Mouse (Mus musculus) monocyte, adult 2 months (primary cell): ENCODE measurements around the gene Mrps6.

Experiments
- DNase-seq, 2 experiments: peaks; one replicate each; pipeline ENCODE4 v3.0.0; 2022; ENCODE audit warnings: low spot score in 2 of 2, low read depth in 1 of 2

The Mrps6 gene

DNA sequence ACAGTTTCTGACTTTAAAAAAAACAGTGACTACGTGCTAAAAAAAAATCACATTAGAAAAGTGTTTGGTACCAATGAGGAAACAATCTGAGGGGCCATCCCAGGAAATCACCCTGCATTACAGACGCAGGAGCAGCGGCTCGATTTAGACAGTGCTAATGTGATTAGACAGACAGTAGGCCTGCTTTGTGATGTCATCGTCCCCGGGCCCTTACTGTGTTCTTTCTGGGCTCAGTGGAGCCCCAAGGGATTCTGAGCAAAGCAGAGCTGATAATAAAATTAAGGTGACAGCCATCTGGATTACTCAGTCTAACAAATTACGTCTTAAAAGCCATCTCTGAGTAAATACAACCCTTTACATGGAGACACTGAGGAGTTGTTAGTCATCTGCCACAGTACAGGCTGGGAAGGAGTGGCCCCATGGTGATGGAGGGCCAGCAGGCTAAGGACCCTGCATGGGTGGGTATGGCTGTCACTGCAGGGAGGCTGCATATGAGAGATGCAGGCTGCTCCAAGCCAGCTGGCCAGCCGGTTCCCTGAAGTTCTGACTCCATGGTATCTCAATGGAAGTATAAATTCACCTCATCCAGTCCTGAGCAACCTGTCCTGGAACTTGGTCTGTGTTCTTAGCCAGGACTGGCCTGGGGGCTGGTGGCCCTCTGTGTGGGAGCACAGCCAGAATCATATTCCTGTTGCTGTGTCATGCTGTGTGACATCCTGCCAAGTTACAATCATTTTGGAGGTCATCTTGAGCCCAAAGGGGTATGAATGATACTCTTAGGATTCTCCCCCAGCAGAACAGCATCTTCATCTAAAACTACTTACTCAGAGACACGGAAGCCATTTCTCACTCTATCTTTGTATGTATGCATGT is 59.5 kb downstream of the Mrps6 start:
- no peak for DNase-seq

DNA sequence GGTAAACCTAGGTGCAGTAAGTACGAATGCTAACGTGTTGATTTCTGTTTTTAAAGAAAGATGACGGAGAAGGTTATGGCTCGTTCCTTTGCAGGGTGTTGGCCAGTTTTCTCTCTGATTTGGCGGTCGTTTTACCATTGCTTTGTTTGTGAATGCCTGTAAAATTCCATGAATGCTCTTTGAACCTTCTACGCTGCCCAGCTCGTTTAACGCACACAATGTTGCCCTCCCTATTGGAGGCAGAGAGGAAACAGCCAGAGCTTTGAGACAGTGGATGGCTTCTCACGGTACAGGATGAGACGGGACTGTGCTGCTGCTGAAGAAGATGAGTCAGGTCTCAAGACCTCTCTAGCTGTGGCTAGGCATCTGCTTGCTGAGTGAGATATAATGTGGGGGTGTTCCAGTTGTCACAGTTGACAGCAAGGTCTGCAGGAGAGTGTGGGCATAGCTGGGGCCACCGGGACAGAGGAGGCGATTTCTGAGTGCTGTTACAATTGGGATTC is 61.0 kb downstream of the Mrps6 start:
- DNase-seq = no peak

DNA sequence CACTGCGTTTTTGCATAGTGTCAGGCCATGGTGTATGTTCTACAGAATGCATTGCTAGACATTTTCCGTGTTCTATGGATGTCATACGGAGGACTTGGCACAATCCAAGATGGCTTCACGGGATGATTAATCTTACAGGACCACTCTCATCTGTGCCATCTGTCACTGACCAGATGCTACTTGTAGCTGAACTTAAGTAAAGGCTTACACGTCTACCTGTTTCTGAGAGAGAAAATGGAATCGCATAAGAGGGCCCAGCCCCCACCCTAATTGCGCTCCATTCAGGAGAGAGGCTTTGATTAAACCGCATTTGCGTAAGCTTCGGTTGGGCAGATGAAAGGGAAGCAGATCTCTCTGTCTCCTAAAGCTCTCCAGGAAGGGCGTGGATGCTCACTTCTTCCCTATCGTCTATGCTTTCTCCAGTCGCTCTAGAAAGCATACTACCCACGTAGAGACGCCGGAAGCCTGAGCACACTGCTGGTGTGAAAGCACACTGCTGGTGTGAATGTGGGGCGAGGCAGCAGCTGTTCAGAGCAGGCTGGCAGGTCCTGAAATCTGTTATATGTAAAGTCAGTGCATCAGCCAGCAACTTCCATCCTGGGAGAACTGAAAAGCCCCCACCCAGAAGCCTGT is 62.9 kb downstream of the Mrps6 start:
- DNase-seq = no peak

DNA sequence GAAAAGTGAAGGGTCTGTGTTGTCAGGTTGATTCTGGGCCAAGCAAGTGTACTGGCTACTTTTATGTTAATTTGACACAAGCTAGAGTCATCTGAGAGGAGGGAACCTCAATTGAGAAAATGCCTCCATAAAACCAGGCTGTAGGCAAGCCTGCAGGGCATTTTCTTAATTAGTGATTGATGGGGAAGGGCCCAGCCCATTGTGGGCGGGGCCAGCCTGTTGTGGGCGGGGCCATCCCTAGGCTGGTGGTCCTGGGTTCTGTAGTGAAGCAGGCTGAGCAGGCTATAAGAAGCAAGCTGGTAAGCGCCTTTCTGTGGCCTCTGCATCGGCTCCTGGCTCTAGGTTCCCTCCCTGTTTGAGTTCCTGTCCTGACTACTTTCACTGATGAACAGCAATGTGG is 69.2 kb downstream of the Mrps6 start:
- DNase-seq = no peak

DNA sequence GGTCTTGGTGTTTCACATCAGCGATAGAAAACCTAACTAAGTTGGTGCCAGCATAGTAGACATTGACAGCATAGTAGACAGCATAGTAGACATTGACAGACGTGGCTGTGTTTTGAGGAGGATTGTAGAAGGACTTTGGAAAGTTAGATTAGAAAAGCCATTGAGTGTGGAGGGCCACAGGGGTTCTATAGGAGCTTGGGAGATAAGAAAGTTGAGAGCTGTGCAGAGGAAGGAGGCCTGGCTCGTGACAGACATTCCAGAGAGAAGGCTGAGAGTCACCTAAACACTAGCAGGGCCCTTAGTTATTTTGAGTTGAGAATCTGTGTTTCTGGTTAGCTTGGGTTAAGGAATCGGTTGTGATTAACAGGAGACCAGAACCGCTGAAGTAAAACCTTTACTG is 69.6 kb downstream of the Mrps6 start:
- no peak for DNase-seq

DNA sequence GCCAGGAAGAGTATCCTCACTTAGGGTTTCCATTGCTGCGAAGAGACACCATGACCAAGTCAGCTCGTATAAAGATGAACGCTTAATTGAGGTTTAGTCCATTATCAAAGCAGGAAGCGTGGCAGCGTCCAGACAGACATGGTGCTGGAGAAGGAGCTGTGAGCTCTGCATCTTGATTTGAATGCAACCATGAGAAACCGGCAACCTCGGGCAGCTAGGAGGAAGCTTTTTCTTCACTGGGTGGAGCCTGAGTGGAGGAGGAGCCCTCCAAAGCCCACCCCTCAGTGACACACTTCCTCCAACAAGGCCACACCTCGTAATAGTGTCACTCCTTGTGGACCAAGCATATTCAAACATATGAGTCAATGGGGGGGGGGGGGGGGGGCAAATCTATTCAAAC is 71.8 kb downstream of the Mrps6 start:
- no peak for DNase-seq

DNA sequence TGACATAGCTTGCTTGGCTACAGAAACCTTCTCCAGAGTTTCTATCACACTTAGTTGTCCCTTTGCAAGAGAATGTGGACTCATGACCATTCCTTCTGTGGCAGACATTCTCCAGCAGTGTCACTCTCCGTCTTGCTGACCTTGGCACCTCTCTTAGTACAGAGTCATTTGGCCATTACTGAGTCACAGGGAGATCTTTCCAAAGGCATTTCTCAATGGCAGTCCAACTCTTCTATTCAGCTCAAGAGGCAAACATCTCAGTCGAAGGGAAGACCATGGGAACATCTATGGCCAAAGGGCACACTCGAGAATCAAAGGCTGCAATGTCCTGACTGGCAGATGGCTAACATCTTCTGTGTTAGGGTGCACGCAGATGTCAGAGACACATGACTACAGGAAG is 74.4 kb downstream of the Mrps6 start:
- no peak for DNase-seq

DNA sequence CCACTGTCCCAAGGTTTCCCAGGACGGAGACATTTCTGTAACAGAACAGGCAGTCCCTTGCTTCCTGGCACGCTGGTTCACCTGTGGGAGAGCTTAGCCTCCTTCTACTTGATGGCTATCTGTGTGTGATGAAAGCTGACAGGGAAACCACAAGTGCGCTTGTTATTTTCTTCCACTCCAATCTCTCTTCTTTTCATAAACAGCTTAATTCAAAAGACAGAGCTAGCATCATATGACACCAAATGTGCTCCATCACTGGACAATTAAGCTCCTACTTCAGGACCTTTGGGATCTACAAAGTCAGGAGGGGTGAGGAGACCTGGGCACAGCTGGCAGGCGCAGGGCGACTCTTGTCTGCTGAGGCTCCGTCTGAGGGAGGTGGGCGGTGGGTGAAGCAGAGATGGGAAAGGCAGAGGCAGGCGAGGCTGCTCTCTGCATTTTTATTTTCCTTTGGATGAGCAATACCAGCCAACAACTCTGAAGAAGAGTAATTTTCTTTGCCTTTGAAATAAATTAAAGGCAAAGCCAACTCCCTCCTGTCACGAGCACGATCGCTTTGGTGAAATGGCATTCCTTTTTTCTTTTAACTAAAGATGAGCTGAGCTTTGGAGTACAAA is 76.2 kb downstream of the Mrps6 start:
- no peak for DNase-seq

DNA sequence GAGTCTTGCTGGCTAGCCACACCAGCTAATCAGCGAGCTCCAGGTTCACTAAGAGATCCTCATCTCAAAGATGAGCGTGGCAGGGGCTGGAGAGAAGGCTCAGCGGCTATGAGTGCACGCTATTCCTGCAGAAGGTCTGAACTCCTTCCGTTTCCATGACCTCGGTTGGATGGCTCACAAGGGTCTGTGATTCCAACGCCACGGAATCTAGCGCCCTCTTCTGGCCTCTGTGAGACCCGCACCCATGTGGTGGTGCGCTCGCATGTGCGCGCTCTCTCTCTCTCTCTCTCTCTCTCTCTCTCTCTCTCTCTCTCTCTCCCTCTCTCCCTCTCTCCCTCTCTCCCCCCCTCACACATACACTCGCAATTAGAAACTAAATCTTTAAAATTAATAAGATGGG is 78.2 kb downstream of the Mrps6 start:
- no peak for DNase-seq

DNA sequence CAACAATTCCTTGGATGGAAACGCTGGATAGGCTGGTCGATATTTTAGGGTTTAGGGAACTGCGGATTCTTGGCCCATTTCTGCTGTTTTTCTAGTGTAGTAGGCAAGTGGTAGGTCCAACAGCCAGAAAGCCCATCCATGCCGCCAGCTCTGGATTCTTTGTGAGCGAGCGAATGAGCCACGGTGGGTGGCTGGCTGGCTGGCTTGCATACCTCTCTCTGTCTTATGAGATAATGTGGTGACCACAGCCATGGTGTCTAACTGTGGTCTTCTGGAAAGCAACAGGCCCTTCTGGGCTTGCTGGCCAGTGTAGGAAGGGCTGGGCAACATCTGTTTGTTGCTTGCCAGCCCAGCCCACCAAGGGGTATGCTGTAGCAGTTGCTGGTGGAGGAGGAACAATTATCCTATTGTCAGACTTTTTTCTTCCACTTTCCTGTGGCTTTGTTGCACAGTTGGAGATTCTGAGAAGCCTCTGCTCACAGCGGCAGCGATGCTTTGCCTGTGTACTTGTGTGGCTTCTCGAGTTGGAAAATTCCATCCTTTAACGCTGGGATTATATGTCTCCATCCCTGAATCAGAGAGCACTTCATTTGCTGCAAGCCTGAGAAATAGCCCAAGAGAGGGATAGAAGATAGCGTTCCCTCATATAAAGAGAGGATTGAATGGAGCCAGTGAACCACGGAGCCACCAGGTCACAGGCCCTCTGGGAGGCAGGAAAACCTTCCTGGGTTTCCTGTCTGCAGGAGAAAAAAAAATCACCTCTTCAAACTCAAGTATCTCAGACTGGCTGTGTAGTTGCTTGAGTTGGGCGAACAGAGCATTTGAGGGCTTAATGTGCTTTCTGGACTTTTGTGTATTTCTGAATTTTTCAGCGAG is 81.6 kb downstream of the Mrps6 start:
- no peak for DNase-seq

DNA sequence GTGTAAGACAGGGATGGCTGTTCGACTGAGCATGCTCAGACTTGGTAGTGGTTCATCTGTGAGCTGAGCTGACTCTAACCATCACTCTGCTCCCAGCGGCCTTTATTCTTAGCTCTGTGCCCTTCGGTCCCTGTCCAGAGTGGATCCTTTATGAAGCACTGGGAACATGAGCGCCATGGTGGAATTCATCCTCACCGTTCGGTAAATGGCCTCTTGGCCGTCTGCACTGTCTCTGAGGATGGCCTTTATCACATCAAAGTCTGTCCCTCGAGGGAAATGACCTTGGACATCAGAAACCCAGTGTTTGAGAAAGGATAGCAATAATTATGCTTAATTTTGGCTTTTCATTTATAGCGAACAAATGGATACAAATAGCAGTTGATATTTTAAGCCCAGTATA is 82.3 kb downstream of the Mrps6 start:
- no peak for DNase-seq

DNA sequence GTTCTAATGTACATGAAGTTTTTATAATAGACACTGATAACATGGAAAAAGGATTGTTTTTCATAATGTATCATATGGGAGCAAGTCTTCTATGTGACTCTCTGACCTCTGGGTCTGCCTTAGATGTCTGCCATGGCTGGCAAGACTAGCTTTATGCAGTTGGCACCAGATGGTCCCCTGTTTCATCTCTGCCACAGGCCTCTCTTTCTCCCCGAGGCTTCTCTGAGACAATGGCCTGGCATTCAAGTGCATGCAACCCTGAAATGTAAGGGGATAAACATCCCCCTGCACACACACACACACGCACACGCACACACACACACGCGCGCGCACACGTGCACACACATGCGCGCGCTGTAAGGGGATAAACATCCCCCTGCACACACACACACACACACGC is 83.0 kb downstream of the Mrps6 start:
- DNase-seq = no peak

DNA sequence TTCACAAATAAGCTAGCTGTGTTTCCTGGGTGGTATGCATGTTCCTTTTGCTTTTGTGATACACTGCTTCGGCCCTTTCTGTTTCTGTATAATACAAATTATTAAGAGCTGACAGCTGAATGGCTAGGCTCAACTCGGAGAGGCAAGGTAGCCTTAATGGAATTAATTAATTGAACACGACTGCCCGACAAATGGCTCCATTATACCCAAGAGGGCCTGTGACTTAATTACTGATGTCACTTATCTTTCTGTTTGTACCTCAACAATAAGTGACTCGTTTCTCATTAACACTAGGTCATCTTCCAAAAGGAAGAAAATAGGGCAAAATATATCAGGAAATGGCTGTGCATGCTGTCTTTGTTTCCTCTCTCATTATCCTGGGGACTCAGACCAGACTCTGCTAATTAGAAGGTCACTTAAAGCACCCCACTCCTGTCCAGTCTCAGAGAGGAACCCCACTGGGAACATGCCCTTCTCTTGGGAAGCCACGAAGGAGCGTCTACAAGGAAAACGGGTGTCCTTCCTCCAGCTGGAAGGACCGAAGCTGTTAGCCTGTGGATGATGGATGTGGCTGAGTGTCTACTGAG is 84.4 kb downstream of the Mrps6 start:
- no peak for DNase-seq

DNA sequence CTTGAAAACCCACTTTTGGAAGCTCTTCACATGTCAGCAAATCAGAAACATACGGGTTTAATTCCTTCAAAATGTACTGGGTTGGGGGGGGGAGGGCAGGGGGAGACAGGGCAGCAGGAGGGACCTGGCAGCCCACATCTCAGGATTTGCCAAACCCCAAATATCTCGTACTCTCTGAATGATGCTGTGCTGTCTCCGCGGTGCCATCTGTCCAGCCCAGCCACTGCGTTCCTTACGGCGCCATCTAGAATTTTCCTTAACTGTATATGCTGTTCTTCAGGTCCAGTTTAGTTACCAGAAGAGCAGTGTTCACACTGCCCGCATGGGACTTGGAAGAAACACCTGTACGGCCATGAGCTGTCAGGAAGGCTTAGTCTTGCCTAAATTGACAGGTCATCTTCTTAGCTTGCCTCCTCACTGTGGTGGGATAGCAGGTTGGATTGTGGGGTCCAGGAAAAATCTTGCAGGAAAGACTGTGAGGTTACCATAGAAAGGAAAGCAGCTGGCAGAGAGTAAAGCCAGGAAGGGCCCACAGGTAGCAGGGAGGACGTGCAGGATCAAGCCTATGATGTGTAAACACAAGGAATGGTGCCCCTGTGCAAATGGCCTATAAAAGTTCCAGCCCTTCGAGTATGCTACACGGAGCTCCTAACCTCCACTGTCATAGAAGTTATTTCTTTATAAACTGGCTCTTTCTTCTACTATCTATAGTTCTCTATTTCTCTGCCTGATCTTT is 89.7 kb downstream of the Mrps6 start:
- DNase-seq = no peak

DNA sequence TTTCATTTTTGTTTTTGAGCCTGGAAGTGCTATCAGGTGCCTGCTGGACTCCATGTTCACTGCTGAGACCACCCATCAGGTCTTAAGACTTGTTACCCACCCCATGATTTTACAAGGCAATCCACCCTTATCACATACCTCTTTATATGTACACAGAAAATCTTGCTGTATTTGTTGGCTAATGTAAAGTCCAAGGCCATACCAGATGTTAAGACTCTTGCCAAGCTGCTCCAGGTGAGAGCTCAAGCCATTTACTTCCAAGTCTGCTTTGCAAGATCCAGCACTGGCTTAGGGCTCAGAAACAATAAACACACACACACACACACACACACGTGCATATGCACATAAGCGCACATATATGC is 90.3 kb downstream of the Mrps6 start:
- no peak for DNase-seq

DNA sequence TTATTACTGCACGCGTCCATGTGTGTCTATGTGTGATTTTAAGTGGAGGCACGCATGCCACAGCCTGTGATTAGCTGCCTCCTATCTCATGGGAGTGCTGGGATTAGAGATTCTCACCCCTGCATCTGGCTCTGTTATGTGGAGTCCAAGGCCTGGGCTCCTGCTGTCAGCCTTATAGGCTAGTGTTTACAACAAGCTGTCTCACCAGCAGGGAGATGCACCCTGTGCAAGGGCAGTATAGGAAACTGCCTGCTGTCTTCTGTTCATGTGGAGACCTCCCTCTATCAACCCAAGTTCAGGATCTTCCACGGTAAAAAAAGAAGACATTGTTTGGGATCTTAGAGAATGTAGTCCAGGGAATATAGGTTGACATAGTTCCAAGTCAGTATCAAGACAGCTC is 92.9 kb downstream of the Mrps6 start:
- DNase-seq = no peak

DNA sequence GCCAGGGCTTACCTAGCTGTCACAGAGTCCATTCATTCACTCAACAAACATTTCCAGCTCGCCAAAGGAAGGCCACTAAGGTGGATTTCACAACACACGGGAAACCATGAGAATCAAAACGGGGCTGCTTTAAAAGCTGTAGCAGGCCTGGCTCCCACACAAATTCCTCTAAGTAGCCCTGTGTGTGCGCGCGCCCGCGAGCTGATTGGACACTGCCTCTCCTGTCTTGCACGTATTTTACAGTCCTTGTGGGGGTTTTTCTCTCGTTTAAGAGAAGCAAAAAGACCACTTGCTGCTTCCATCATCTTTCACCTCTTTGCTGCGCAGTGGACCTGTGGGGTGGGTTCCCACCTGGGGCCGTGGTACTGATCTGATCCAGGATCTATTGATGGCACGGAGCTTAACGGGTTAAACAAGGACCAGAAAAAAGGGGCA is 100.0 kb downstream of the Mrps6 start:
- no peak for DNase-seq

DNA sequence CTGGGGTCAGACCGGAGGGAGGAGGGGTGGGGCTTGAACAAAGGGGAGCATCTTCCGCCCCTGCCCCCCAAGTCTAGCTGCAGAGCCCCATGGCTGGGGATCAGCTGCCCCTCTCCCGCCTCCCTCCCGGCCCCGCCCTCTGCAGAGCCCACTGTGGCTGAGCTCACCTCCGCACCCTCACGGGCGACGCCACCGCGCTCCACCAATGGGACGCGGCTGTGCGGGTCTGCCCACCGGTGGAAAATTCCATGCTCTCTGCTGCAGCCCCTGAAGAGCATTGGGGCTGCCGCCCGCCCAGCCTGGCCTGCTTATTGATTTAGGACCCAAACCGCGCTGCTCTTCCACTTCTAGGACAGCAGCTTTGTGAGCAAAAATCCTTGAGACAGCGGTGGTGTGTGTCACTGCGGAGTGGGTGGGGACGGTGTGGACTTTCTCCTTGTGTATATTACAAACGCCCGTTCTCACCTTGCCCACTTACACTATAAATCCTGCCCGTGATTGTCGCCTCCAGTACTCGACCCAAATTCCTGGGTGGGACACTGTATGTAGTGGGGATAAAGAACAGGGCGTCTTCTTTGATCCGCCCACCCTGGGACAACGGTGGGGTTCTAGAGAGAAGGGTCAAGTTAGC is 100.5 kb downstream of the Mrps6 start:
- DNase-seq = no peak

DNA sequence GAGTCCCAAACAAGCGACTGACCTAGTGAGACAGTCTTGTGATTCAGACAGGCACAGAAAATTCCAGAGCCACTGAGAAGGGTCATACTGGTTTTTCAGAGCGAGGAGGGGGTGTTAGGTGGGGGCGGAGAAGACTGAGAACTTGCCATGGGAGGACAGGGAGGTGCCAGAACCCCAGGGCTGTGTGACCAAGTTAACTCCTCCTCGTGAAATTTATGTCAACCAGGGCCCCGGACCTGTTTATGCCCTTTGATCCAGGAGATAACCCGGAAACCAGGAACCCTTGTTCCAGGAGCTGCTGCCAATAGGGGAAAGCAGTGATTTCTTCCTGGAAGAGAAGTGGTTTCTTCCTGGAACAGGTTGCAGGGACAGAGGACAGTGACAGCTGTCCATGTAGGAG is 101.0 kb downstream of the Mrps6 start:
- DNase-seq = no peak
